Mouse (Mus musculus) left cerebral cortex, postnatal 36 days (tissue): ENCODE results near the gene Exoc4. TPM values are rescaled to one million over a fixed set of nuclear protein-coding genes. Genes with fewer than 3 reads are reported as not detected.

ENCODE experiments used
- DNase-seq, 2 experiments: peaks; one replicate each; pipeline ENCODE4 v3.0.0; 2021 to 2022; ENCODE audit warnings: low spot score in 2 of 2, mixed read lengths in 1 of 2
- intact Hi-C: fragments of 180-260 bp; cut with DNase I; formaldehyde crosslinking; loops from one replicate; pipeline ENCODE4 v1.15.1; 2025
- total RNA-seq, 2 experiments: library from RNA; stranded (reverse); gene quantifications; 2 replicates each; pipeline ENCODE4 v1.2.3; 2021

The Exoc4 gene
- total RNA-seq, 2 experiments from 2014 or later = 70.8 to 81.2 TPM

- intact Hi-C loops = no loop called here
- DNase-seq = no peak
These were observed 49.9 kb downstream of the Exoc4 start for GRCm38 (mm10) chr6:33298768-33299167.

- DNase-seq = no peak
- intact Hi-C loops = no loop called here
These were observed 57.1 kb downstream of the Exoc4 start for GRCm38 (mm10) chr6:33305996-33306395.

DNA sequence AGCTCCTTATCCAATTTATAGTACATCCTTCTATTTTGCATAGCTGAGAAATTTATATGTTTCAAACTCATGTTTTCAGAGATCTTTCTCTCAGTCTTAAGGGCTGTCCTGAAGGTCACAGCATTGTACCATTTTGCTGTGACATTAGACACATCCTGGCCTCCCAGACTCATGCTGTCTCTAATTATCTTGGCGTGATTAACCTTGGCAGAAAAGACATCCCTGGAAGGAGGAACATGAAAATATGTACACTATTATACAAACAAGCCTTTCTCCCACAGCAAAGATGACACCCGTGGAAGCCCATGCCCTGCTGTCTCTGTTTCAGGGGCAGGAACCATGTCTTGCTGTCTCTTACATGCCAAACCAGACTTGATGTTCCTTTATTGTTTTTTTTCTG is 59.8 kb downstream of the Exoc4 start:
- no peak for DNase-seq
- intact Hi-C loops = no loop called here

- intact Hi-C loops = no loop called here
- DNase-seq = no peak
These were observed 61.6 kb downstream of the Exoc4 start for GRCm38 (mm10) chr6:33310486-33310885.

DNA sequence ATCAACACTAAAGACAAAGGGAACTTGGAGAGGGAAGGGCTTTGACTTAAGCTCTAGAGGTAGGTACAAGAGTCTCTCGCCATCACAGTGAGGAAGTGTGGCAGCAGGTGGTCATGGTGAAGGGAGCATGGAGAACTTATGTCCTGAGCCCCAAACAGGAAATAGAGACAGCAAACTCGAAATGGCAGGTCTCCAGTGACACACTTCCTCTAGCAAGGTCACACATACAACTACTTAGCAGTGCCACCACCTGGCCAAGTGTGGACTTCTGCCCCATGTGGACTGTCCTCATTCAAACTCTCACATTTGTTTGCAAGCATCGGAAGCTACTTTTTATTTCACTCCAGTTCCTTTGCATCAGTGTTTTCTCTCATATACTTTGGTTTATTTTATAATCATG is 74.0 kb downstream of the Exoc4 start:
- DNase-seq = no peak
- intact Hi-C loops = no loop called here

- no peak for DNase-seq
- intact Hi-C loops = no loop called here
These were observed 74.5 kb downstream of the Exoc4 start for GRCm38 (mm10) chr6:33323386-33323785.

- intact Hi-C loops = no loop called here
- DNase-seq = no peak
These were observed 79.4 kb downstream of the Exoc4 start for GRCm38 (mm10) chr6:33328326-33328725.

DNA sequence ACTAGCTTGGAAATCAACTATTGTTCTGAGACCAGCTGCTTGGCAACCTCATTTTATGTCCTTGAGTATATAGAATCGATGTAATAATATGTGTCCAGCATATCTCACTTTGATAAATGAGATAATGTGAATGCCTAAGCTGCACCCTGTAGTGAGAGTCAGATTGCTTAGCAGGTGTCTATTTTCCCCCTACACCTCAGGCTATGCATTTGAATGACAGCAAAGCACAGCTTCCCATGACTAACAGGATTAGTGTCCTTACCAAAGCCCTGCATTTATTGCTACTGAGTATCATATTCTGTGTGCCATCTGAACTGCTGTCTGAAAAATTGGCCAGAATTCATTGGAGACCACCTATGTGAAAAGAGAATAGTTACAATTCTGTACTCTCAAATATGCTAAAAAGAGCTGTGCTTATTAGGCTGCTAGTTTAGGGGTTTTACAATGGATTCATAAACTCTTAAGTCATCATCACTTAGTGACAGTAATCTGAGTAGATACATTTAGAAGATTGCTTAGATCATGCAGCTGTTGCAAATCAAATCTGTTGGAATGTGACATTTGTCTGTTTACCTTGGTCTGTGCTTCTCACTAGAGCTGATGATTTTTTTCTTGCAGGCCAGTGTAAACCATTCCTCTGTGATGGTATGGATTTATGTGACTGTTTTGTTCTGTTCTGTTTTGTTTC is 98.3 kb downstream of the Exoc4 start:
- no peak for DNase-seq

DNA sequence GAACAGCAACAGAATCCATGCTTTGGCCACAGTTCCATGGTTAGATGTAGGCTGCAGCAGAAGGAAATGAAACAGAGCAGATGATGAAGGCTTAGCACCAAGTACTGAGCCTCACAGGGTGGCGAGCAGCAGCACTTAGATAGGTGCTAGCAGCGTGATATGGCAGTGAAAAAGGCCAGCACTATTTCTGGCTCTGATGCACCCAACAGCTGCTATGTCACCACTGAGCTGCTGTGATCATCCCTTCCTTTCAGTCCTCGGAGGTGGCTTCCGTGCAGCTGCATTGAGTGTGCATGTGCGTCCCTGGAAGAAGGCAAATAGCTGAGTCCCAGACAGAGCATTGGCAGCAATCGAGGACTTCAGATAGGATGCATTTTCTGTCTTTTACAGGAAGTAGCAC is 112.7 kb downstream of the Exoc4 start:
- intact Hi-C loops = no loop called here
- DNase-seq = peak; percentile 33 to 48

More for the DNA sequence above, 98.3 kb downstream of the Exoc4 start:
- intact Hi-C loops = no loop called here

- DNase-seq = no peak
- intact Hi-C loops = no loop called here
These were observed 131.6 kb downstream of the Exoc4 start for GRCm38 (mm10) chr6:33380517-33380916.

- DNase-seq = no peak
- intact Hi-C loops = no loop called here
These were observed 133.3 kb downstream of the Exoc4 start for GRCm38 (mm10) chr6:33382176-33382575.

GRCm38 (mm10) chr6:33392020-33392419 is 143.1 kb downstream of the Exoc4 start:
- DNase-seq = no peak
- intact Hi-C loops = no loop called here

DNA sequence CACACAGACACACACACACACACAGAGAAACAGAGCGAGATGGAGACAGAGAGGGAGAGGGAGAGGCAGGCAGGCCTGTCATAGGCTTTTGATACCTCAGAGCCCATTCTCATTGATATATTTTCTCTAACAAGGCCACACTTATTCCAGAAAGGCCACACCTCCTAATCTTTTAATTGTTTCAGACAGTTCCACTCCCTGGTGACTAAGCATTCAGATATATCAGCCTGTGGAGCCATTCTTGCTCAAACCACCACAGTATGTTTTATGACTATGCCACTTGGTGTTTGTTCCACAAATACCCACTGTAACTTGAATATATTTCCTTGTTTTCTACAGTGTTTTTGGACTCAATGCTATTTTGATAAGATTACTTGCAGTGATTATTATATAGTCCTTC is 150.6 kb downstream of the Exoc4 start:
- intact Hi-C loops = no loop called here

DNA sequence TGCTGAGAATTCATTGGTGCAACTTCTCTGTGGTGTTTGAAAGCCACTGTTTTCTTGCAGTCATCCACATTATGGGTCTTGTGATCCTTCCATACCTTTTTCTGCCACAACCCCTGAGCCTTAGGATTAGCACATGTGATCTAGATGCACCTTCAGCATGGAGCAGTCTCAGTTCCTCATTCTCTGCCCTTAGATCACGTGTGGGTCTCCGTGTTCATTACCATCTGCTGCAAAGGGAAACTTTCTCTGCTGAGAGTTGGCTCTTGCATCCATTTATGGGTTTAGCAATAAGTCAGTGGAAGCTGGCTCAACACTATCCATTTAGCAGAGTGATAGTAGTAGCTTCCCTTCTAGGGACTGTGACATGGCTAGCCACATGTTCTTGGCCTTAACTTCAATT is 152.3 kb downstream of the Exoc4 start:
- no peak for DNase-seq
- intact Hi-C loops = no loop called here

More for the DNA sequence above, 150.6 kb downstream of the Exoc4 start:
- DNase-seq = no peak

GRCm38 (mm10) chr6:33405562-33406275 is 156.8 kb downstream of the Exoc4 start:
- intact Hi-C loops = no loop called here
- DNase-seq = no peak

GRCm38 (mm10) chr6:33409586-33409985 is 160.7 kb downstream of the Exoc4 start:
- intact Hi-C loops = no loop called here
- DNase-seq = no peak

DNA sequence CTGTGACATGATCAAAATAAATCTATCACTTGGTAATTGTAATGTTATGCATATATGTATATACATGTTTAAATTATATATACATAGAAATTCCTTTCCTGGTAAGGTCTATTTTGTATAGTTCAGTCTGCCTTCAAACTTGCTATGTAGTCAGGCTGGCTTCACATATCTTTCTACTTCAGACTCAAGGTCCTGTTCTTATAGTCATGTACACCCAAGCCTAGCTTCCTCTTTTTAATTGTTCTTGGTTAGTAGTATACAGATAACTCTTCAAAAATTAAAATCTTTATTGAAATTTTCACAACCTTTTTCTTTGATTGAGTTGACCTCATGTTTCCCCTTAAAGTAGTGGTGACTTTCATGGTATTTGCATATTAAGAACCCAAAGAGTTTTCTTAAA is 176.1 kb downstream of the Exoc4 start:
- intact Hi-C loops = no loop called here
- DNase-seq = no peak

DNA sequence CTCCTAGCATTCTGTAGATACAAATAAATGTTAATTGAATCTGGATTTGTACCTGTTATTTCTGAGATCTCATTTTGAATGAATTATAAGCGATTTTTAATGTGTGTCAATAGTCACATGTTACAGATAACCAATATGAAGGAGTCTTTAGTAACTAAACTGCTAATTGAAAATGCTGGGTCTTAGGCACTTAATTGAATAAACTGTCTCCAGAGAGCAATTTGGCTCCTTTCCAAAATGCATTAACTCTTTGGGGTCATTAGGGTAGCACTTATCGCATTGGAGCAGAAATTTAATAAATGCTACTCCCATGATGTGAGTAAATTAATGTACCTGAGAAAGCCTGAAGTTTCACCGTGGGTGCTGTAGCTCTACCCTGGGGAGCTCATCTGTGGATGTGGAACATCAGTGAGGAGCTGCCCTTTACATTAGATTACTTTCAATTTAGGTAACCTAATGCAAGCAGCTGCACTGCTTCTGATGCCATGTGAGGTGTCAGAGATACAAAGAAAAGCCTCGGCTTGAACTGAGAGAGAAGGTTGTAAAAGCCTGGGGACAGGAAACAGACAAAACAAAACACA is 182.4 kb downstream of the Exoc4 start:
- intact Hi-C loops = no loop called here
- no peak for DNase-seq

- no peak for DNase-seq
- intact Hi-C loops = no loop called here
These were observed 191.6 kb downstream of the Exoc4 start for GRCm38 (mm10) chr6:33440508-33440907.

GRCm38 (mm10) chr6:33453810-33454209 is 204.9 kb downstream of the Exoc4 start:
- DNase-seq = no peak
- intact Hi-C loops = no loop called here

GRCm38 (mm10) chr6:33454354-33454753 is 205.5 kb downstream of the Exoc4 start:
- intact Hi-C loops = no loop called here
- no peak for DNase-seq
